Mouse (Mus musculus) olfactory bulb, adult 2 months (tissue): ENCODE results near the gene Lrmp.

Experiments
- CTCF ChIP-seq: fragments of 200-500 bp; IDR thresholded peaks from 2 replicates; pipeline ENCODE4 v1.5.1; 2012; ENCODE audit warnings: low read depth, mild to moderate bottlenecking, low read length, moderate library complexity; ENCODE audit not compliant: insufficient read depth
- POLR2A ChIP-seq: fragments of 200-500 bp; IDR thresholded peaks from 2 replicates; pipeline ENCODE4 v1.6.1; 2012; ENCODE audit warnings: mild to moderate bottlenecking, low read depth, low read length, moderate library complexity; ENCODE audit not compliant: insufficient read depth

DNA sequence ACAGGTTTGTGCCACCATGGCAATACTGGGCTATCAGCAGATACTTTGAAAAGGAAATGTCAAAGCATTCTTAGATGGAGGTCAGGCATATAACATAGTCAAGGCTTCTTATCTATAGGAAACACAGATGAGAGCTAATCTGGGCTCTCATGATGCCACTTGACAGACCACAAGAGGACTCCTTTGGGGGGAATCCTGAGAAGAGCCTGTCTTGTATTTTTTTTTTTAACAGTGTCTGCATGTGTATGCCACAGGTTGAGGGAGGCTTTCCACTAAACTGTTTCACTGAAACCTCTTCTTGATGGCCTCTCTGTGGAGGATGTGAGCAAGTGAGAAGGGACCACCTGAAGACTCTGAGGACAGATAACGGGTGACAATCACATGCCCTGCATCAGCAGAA is 9.2 kb downstream of the Lrmp start:
- TF ChIP-seq CTCF (no peak), POLR2A (no peak)
